12 mouse cellular contexts compared by ENCODE assay signal in the genomic region with DNA sequence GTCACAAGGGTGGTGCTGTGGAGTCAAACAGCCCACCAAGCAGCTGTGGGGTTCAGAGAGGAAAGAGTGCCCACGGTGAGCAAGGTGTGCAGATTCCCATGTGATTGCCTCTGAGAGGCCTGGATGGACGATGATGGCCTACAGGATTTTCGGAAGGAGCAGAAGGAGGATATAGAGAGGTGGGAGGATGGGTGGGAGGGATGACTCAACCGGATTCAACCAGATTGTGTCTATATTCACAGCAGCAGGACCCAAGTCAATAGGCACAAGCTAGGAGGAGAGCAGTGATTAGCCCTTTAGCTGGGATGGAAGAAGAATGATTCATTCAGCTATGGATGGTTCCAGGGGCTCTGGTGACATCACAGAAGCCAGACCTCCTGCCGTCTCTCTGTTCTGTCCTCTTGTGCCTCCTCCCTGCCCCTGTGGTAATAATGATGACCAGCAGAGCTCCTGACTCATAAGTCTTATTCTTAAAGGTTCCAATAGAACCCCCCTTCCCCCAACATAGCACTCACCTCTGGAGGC.
DNase-seq lines count a peak whose midpoint lies in the region; ATAC-seq lines count a peak whose summit lies in the region.
"Had no signal": no experiment of that assay in that cellular context is flagged by ENCODE, and none has a peak within 500 bp of the region (broad histone marks: within the 10 kb centered on the region; RNA-seq: fewer than 3 reads in every experiment).

No protein-coding gene starts in this region.

- no peaks in the 10 kb centered on the region for H3K27me3 ChIP-seq in forebrain, embryonic 14.5 days (replicated peaks; ENCODE audit: control insufficient read depth, insufficient read depth, low read length)
- H3K27me3 ChIP-seq: midbrain, embryonic 12.5 days had no signal

- DNase-seq in frontal cortex, postnatal 14 days (ENCODE audit: low spot score in 2 of 2), result no peak
- peak; percentile 25 for DNase-seq in layer of hippocampus, adult 9-11 months
- DNase-seq in layer of hippocampus, postnatal 36 days, result no peak
- peak; percentile 29 for DNase-seq in right cerebral cortex, postnatal 25 days
- no peak for DNase-seq in right cerebral cortex, postnatal 4 days
- no peak for DNase-seq in forebrain, embryonic 14.5 days (ENCODE audit: low spot score)
- DNase-seq in thymus, postnatal 4 days, result no peak
- DNase-seq: adrenal gland, adult 2 months; cerebellum, adult 8-10 months; kidney, adult 9 months had no signal

- 83% methylated on average over 5 of the region's 5 CpGs for WGBS in forebrain, embryonic 14.5 days

- no peaks in the 10 kb centered on the region for H3K9me3 ChIP-seq in forebrain, embryonic 14.5 days (replicated peaks; ENCODE audit: control insufficient read depth, low read length)
- H3K9me3 ChIP-seq: midbrain, embryonic 12.5 days had no signal

- H3K4me2 ChIP-seq in forebrain, embryonic 14.5 days (ENCODE audit: low read length), result no peak overlapping the region
- H3K4me2 ChIP-seq: midbrain, embryonic 12.5 days had no signal

- H3K9ac ChIP-seq in forebrain, embryonic 14.5 days (ENCODE audit: low read length), result no peak overlapping the region
- H3K9ac ChIP-seq: midbrain, embryonic 12.5 days had no signal

- peak; percentile 95 for ATAC-seq in frontal cortex, adult (ENCODE audit: low TSS enrichment)
- no peak for ATAC-seq in forebrain, embryonic 14.5 days

- no peaks in the 10 kb centered on the region for H3K36me3 ChIP-seq in forebrain, embryonic 14.5 days (ENCODE audit: control insufficient read depth, insufficient read depth, low read length)
- H3K36me3 ChIP-seq: midbrain, embryonic 12.5 days had no signal

- H3K4me3 ChIP-seq in forebrain, embryonic 14.5 days (ENCODE audit: low read depth, low read length), result no peak overlapping the region
- H3K4me3 ChIP-seq: midbrain, embryonic 12.5 days had no signal

- H3K27ac ChIP-seq in forebrain, embryonic 14.5 days (ENCODE audit: low read depth, low read length), result no peak overlapping the region
- H3K27ac ChIP-seq: midbrain, embryonic 12.5 days had no signal

- peaks cover 10% of the 10 kb centered on the region; the same call in 1 of the 2 replicates for H3K4me1 ChIP-seq in forebrain, embryonic 14.5 days (ENCODE audit: control insufficient read depth, insufficient read depth, low read length)

Comparison
In these comparisons a context has a peak if more than half of its experiments do, and no peak if none do; other contexts are left out.
1. DNase-seq: peak in layer of hippocampus, adult 9-11 months (single experiment) and right cerebral cortex, postnatal 25 days (single experiment); none in frontal cortex, postnatal 14 days (0 of 2), layer of hippocampus, postnatal 36 days (0 of 2), right cerebral cortex, postnatal 4 days (single experiment), forebrain, embryonic 14.5 days (single experiment) and thymus, postnatal 4 days (single experiment).